Mouse (Mus musculus) midbrain, embryonic 12.5 days (tissue): ENCODE results near the gene Rgs19. TPM values are rescaled to one million over a fixed set of nuclear protein-coding genes. Genes with fewer than 3 reads are reported as not detected.
A peak's percentile ranks its signal among the peaks of the same experiment; 100 is the strongest.

ENCODE experiments used
- ATAC-seq: fragments of 200-750 bp; cut with Nextera tagmentation; 2 replicates; pipeline ENCODE4 v1.8.0; 2017; ENCODE audit warnings: low read depth, moderate TSS enrichment, moderate library complexity; ENCODE audit not compliant: low FRiP score
- H3K27ac ChIP-seq: fragments of 300-500 bp; sonication (generic); replicated peaks from 2 replicates; pipeline ENCODE4 v1.5.1; 2016; ENCODE audit warnings: mild to moderate bottlenecking
- H3K27me3 ChIP-seq: fragments of 300-500 bp; sonication (generic); 2 replicates; pipeline ENCODE4 v1.6.1; 2016; ENCODE audit warnings: mild to moderate bottlenecking
- H3K36me3 ChIP-seq: fragments of 300-500 bp; sonication (generic); 2 replicates; pipeline ENCODE4 v1.6.1; 2016
- H3K4me1 ChIP-seq: fragments of 300-500 bp; sonication (generic); 2 replicates; pipeline ENCODE4 v1.6.1; 2016
- H3K4me2 ChIP-seq: fragments of 300-500 bp; sonication (generic); replicated peaks from 2 replicates; pipeline ENCODE4 v1.6.1; 2016; ENCODE audit warnings: mild to moderate bottlenecking, moderate library complexity
- H3K4me3 ChIP-seq: fragments of 300-500 bp; sonication (generic); 2 replicates; pipeline ENCODE4 v1.5.1; 2016; ENCODE audit warnings: mild to moderate bottlenecking
- H3K9ac ChIP-seq: fragments of 300-500 bp; sonication (generic); replicated peaks from 2 replicates; pipeline ENCODE4 v1.6.1; 2016; ENCODE audit warnings: mild to moderate bottlenecking, moderate library complexity
- H3K9me3 ChIP-seq: fragments of 300-500 bp; sonication (generic); 2 replicates; pipeline ENCODE4 v1.6.1; 2016; ENCODE audit warnings: mild to moderate bottlenecking
- WGBS: fragments of 180-500 bp; shearing (Covaris S2); methylation state at CpG from one replicate; pipeline ENCODE4 v1.1.7; 2016; 5-methylcytosine and 5-hydroxymethylcytosine counted together
- polyA plus RNA-seq: library from polyadenylated mRNA; unstranded; fragments of >200 nt; fragmentation: Nextera tagmentation; extraction: Ambion mirVana; gene quantifications from 2 replicates; pipeline ENCODE4 v1.2.1, GENCODE M21; 2016

Rgs19 gene
- polyA plus RNA-seq, 1 experiment from 2014 or later, result 44.9 TPM

GRCm38 (mm10) chr2:181680716-181681117 is 13.1 kb downstream of the Rgs19 start:
- Histone ChIP-seq H3K9me3 (no peaks in the 10 kb centered on the region), H3K4me3 (peak overlapping the region; percentile 67), H3K4me2 (peak overlapping the region; percentile 71), H3K36me3 (0 out of 2 replicates have a peak, but pooled peaks cover under 1% of the 10 kb centered on the region), H3K4me1 (peaks cover 23% of the 10 kb centered on the region), H3K27ac (peak overlapping the region; percentile 42; the same call in 1 of the 2 replicates), H3K27me3 (peaks cover 4% of the 10 kb centered on the region; the same call in 1 of the 2 replicates), H3K9ac (peak overlapping the region; percentile 83)
- 13% methylated on average over 7 of the region's 7 CpGs for WGBS
- ATAC-seq, result peak; percentile 14; the same call in 1 of the 2 replicates

GRCm38 (mm10) chr2:181679951-181680715 is 13.6 kb downstream of the Rgs19 start, which contains the start of gene Tcea2:
TSS of gene Tcea2 (plus strand) at chr2:181680310.
- Histone ChIP-seq H3K4me1 (peaks cover 29% of the 10 kb centered on the region), H3K9ac (peak within 1 kb of the TSS; percentile 83), H3K27ac (peak within 1 kb of the TSS; percentile 42), H3K4me3 (peak within 1 kb of the TSS; percentile 67), H3K36me3 (no peaks in the 10 kb centered on the region), H3K27me3 (peaks cover 4% of the 10 kb centered on the region; the same call in 1 of the 2 replicates), H3K4me2 (peak within 1 kb of the TSS; percentile 71), H3K9me3 (no peaks in the 10 kb centered on the region)
- under 1% methylated on average over 64 of the region's 69 CpGs for WGBS
- peak; percentile 68 for ATAC-seq

GRCm38 (mm10) chr2:181678780-181679179 is 15.0 kb downstream of the Rgs19 start:
- ATAC-seq, result peak; percentile 49

GRCm38 (mm10) chr2:181677755-181678098 is 16.1 kb downstream of the Rgs19 start:
- WGBS, result 63% methylated on average over 3 of the region's 3 CpGs
- no peaks in the 10 kb centered on the region for H3K9me3 ChIP-seq
- peaks cover 23% of the 10 kb centered on the region for H3K27me3 ChIP-seq
- H3K27ac ChIP-seq, result no peak overlapping the region
- no peak overlapping the region for H3K4me2 ChIP-seq
- H3K36me3 ChIP-seq, result no peaks in the 10 kb centered on the region
- H3K9ac ChIP-seq, result no peak overlapping the region
- no peak for ATAC-seq
- H3K4me1 ChIP-seq, result peaks cover 35% of the 10 kb centered on the region
- H3K4me3 ChIP-seq, result no peak overlapping the region

More at GRCm38 (mm10) chr2:181678780-181679179, 15.0 kb downstream of the Rgs19 start:
- Histone ChIP-seq H3K9me3 (no peaks in the 10 kb centered on the region), H3K36me3 (no peaks in the 10 kb centered on the region), H3K27me3 (peaks cover 13% of the 10 kb centered on the region), H3K4me2 (no peak overlapping the region), H3K4me3 (no peak overlapping the region), H3K4me1 (peaks cover 33% of the 10 kb centered on the region), H3K9ac (no peak overlapping the region), H3K27ac (no peak overlapping the region)
- WGBS, result 45% methylated on average over 1 of the region's 1 CpGs

GRCm38 (mm10) chr2:181677096-181677754 is 16.6 kb downstream of the Rgs19 start:
- Histone ChIP-seq H3K36me3 (no peaks in the 10 kb centered on the region), H3K9ac (0 out of 2 replicates have a peak overlapping the region, but pooled peaks have one; percentile 2), H3K27ac (peak overlapping the region; percentile 30; the same call in 1 of the 2 replicates), H3K4me1 (peaks cover 35% of the 10 kb centered on the region), H3K4me3 (no peak overlapping the region), H3K27me3 (peaks cover 28% of the 10 kb centered on the region), H3K9me3 (no peaks in the 10 kb centered on the region), H3K4me2 (no peak overlapping the region)
- ATAC-seq, result no peak
- WGBS, result 58% methylated on average over 5 of the region's 5 CpGs

GRCm38 (mm10) chr2:181676424-181676823 is 17.4 kb downstream of the Rgs19 start:
- no peak for ATAC-seq
- Histone ChIP-seq H3K27me3 (peaks cover 36% of the 10 kb centered on the region), H3K4me3 (no peak overlapping the region), H3K4me2 (no peak overlapping the region), H3K9ac (no peak overlapping the region), H3K27ac (0 out of 2 replicates have a peak overlapping the region, but pooled peaks have one; percentile 27), H3K36me3 (no peaks in the 10 kb centered on the region), H3K9me3 (no peaks in the 10 kb centered on the region), H3K4me1 (peaks cover 38% of the 10 kb centered on the region)
- 47% methylated on average over 2 of the region's 2 CpGs for WGBS

- peaks cover 40% of the 10 kb centered on the region for H3K4me1 ChIP-seq
- 4% methylated on average over 14 of the region's 14 CpGs for WGBS
- 0 out of 2 replicates have a peak overlapping the region, but pooled peaks have one; percentile 27 for H3K27ac ChIP-seq
- peak; percentile 12; the same call in 1 of the 2 replicates for ATAC-seq
- peaks cover 42% of the 10 kb centered on the region for H3K27me3 ChIP-seq
- H3K9ac ChIP-seq, result no peak overlapping the region
- peak overlapping the region; percentile 38 for H3K4me2 ChIP-seq
- H3K9me3 ChIP-seq, result no peaks in the 10 kb centered on the region
- no peak overlapping the region for H3K4me3 ChIP-seq
- H3K36me3 ChIP-seq, result no peaks in the 10 kb centered on the region
These were observed 18.3 kb downstream of the Rgs19 start for GRCm38 (mm10) chr2:181675454-181675853.

GRCm38 (mm10) chr2:181674934-181675333 is 18.8 kb downstream of the Rgs19 start:
- Histone ChIP-seq H3K9ac (no peak overlapping the region), H3K4me3 (no peak overlapping the region), H3K27ac (no peak overlapping the region), H3K27me3 (peaks cover 47% of the 10 kb centered on the region), H3K9me3 (no peaks in the 10 kb centered on the region), H3K4me2 (no peak overlapping the region), H3K4me1 (peaks cover 43% of the 10 kb centered on the region), H3K36me3 (no peaks in the 10 kb centered on the region)
- WGBS, result 75% methylated on average over 4 of the region's 4 CpGs
- no peak for ATAC-seq

GRCm38 (mm10) chr2:181673501-181673900 is 20.3 kb downstream of the Rgs19 start:
- 38% methylated on average over 1 of the region's 1 CpGs for WGBS
- no peak overlapping the region for H3K4me3 ChIP-seq

GRCm38 (mm10) chr2:181671984-181672383 is 21.8 kb downstream of the Rgs19 start:
- H3K4me1 ChIP-seq, result peaks cover 37% of the 10 kb centered on the region
- WGBS, result 23% methylated on average over 7 of the region's 7 CpGs
- no peaks in the 10 kb centered on the region for H3K9me3 ChIP-seq
- no peak for ATAC-seq
- H3K27ac ChIP-seq, result no peak overlapping the region
- no peak overlapping the region for H3K4me2 ChIP-seq
- H3K27me3 ChIP-seq, result peaks cover 70% of the 10 kb centered on the region
- H3K9ac ChIP-seq, result no peak overlapping the region
- no peak overlapping the region for H3K4me3 ChIP-seq
- H3K36me3 ChIP-seq, result no peaks in the 10 kb centered on the region

More at GRCm38 (mm10) chr2:181673501-181673900, 20.3 kb downstream of the Rgs19 start:
- peaks cover 37% of the 10 kb centered on the region for H3K4me1 ChIP-seq
- no peaks in the 10 kb centered on the region for H3K9me3 ChIP-seq
- H3K4me2 ChIP-seq, result no peak overlapping the region
- H3K27ac ChIP-seq, result no peak overlapping the region
- H3K9ac ChIP-seq, result no peak overlapping the region
- ATAC-seq, result no peak
- H3K27me3 ChIP-seq, result peaks cover 62% of the 10 kb centered on the region
- H3K36me3 ChIP-seq, result no peaks in the 10 kb centered on the region

GRCm38 (mm10) chr2:181671326-181671725 is 22.5 kb downstream of the Rgs19 start, which contains the start of gene Sox18:
TSS of gene Sox18 (minus strand) at chr2:181671640.
- Histone ChIP-seq H3K27ac (no peak within 1 kb of the TSS), H3K4me3 (peak within 1 kb of the TSS; percentile 40), H3K4me2 (peak within 1 kb of the TSS; percentile 51), H3K4me1 (peaks cover 35% of the 10 kb centered on the region), H3K27me3 (peaks cover 70% of the 10 kb centered on the region), H3K9ac (peak within 1 kb of the TSS; percentile 25; the same call in 1 of the 2 replicates), H3K36me3 (no peaks in the 10 kb centered on the region), H3K9me3 (no peaks in the 10 kb centered on the region)
- ATAC-seq, result no peak
- WGBS, result under 1% methylated on average over 43 of the region's 43 CpGs

GRCm38 (mm10) chr2:181670913-181671311 is 22.9 kb downstream of the Rgs19 start:
- H3K27ac ChIP-seq, result no peak overlapping the region
- WGBS, result under 1% methylated on average over 41 of the region's 41 CpGs
- ATAC-seq, result no peak
- H3K4me3 ChIP-seq, result peak overlapping the region; percentile 40
- peak overlapping the region; percentile 51 for H3K4me2 ChIP-seq
- H3K4me1 ChIP-seq, result peaks cover 31% of the 10 kb centered on the region
- H3K27me3 ChIP-seq, result peaks cover 70% of the 10 kb centered on the region
- H3K9me3 ChIP-seq, result no peaks in the 10 kb centered on the region
- H3K9ac ChIP-seq, result peak overlapping the region; percentile 25; the same call in 1 of the 2 replicates
- H3K36me3 ChIP-seq, result no peaks in the 10 kb centered on the region
